Mouse (Mus musculus) embryonic facial prominence, embryonic 10.5 days (tissue): ENCODE data around the gene Gopc. TPM values are rescaled to one million over a fixed set of nuclear protein-coding genes. Genes with fewer than 3 reads are reported as not detected.

Source experiments
- DNase-seq: peaks from one replicate; pipeline ENCODE4 v3.0.0-alpha.2; 2017; ENCODE audit warnings: low spot score
- H3K27ac ChIP-seq: fragments of 300-500 bp; sonication (generic); replicated peaks from 2 replicates; pipeline ENCODE4 v1.5.1; 2016; ENCODE audit warnings: mild to moderate bottlenecking
- H3K27me3 ChIP-seq: fragments of 300-500 bp; sonication (generic); replicated peaks from 2 replicates; pipeline ENCODE4 v1.6.1; 2016; ENCODE audit warnings: low read depth, mild to moderate bottlenecking; ENCODE audit not compliant: poor library complexity, severe bottlenecking
- H3K36me3 ChIP-seq: fragments of 300-500 bp; sonication (generic); replicated peaks from 2 replicates; pipeline ENCODE4 v1.6.1; 2016; ENCODE audit warnings: mild to moderate bottlenecking, moderate library complexity
- H3K4me1 ChIP-seq: fragments of 300-500 bp; sonication (generic); 2 replicates; pipeline ENCODE4 v1.6.1; 2016
- H3K4me3 ChIP-seq: fragments of 300-500 bp; sonication (generic); 2 replicates; pipeline ENCODE4 v1.5.1; 2016; ENCODE audit warnings: mild to moderate bottlenecking, moderate library complexity
- H3K9me3 ChIP-seq: fragments of 300-500 bp; sonication (generic); 2 replicates; pipeline ENCODE4 v1.6.1; 2016; ENCODE audit warnings: mild to moderate bottlenecking
- WGBS: fragments of 180-500 bp; shearing (Covaris S2); methylation state at CpG from one replicate; pipeline ENCODE4 v1.1.7; 2016; 5-methylcytosine and 5-hydroxymethylcytosine counted together
- polyA plus RNA-seq: library from polyadenylated mRNA; unstranded; fragments of >200 nt; fragmentation: Nextera tagmentation; extraction: Ambion mirVana; gene quantifications from 2 replicates; pipeline ENCODE4 v1.2.1, GENCODE M21; 2016

The Gopc gene
- polyA plus RNA-seq, 1 experiment from 2014 or later = 18.3 TPM

GRCm38 (mm10) chr10:52416458-52416857, 34.5 kb upstream of the Gopc start:
- peak overlapping the region; percentile 87 for H3K4me3 ChIP-seq
- no peaks in the 10 kb centered on the region for H3K9me3 ChIP-seq
- no peak for DNase-seq
- peak overlapping the region; percentile 96; the same call in 1 of the 2 replicates for H3K27ac ChIP-seq
- H3K4me1 ChIP-seq = peaks cover 16% of the 10 kb centered on the region
- 0 out of 2 replicates have a peak, but pooled peaks cover 8% of the 10 kb centered on the region for H3K36me3 ChIP-seq
- H3K27me3 ChIP-seq = no peaks in the 10 kb centered on the region
- WGBS = 69% methylated on average over 2 of the region's 2 CpGs

GRCm38 (mm10) chr10:52415020-52415419, 33.1 kb upstream of the Gopc start:
- WGBS = 85% methylated on average over 2 of the region's 2 CpGs

GRCm38 (mm10) chr10:52407526-52407925, 25.6 kb upstream of the Gopc start:
- H3K4me3 ChIP-seq = no peak overlapping the region
- no peaks in the 10 kb centered on the region for H3K27me3 ChIP-seq
- H3K9me3 ChIP-seq = no peaks in the 10 kb centered on the region
- 89% methylated on average over 2 of the region's 2 CpGs for WGBS
- no peak overlapping the region for H3K27ac ChIP-seq
- no peak for DNase-seq
- no peaks in the 10 kb centered on the region for H3K36me3 ChIP-seq
- H3K4me1 ChIP-seq = no peaks in the 10 kb centered on the region

More at GRCm38 (mm10) chr10:52415020-52415419, 33.1 kb upstream of the Gopc start:
- Histone ChIP-seq H3K9me3 (no peaks in the 10 kb centered on the region), H3K4me3 (no peak overlapping the region), H3K4me1 (peaks cover 16% of the 10 kb centered on the region), H3K27me3 (no peaks in the 10 kb centered on the region), H3K27ac (no peak overlapping the region), H3K36me3 (no peaks in the 10 kb centered on the region)
- DNase-seq = no peak

GRCm38 (mm10) chr10:52405160-52405559, 23.2 kb upstream of the Gopc start:
- 89% methylated on average over 13 of the region's 13 CpGs for WGBS
- no peak for DNase-seq
- no peaks in the 10 kb centered on the region for H3K9me3 ChIP-seq
- no peak overlapping the region for H3K27ac ChIP-seq
- no peaks in the 10 kb centered on the region for H3K4me1 ChIP-seq
- H3K27me3 ChIP-seq = no peaks in the 10 kb centered on the region
- no peak overlapping the region for H3K4me3 ChIP-seq
- no peaks in the 10 kb centered on the region for H3K36me3 ChIP-seq

- DNase-seq = no peak
- Histone ChIP-seq H3K4me1 (no peaks in the 10 kb centered on the region), H3K4me3 (no peak overlapping the region), H3K27me3 (no peaks in the 10 kb centered on the region), H3K27ac (no peak overlapping the region), H3K36me3 (no peaks in the 10 kb centered on the region), H3K9me3 (no peaks in the 10 kb centered on the region)
- WGBS = 75% methylated on average over 3 of the region's 3 CpGs
Measured at GRCm38 (mm10) chr10:52399722-52400121, 17.8 kb upstream of the Gopc start.

GRCm38 (mm10) chr10:52398715-52399114, 16.8 kb upstream of the Gopc start:
- no peak for DNase-seq
- Histone ChIP-seq H3K9me3 (no peaks in the 10 kb centered on the region), H3K27me3 (no peaks in the 10 kb centered on the region), H3K4me3 (no peak overlapping the region), H3K36me3 (no peaks in the 10 kb centered on the region), H3K27ac (no peak overlapping the region), H3K4me1 (no peaks in the 10 kb centered on the region)
- 91% methylated on average over 2 of the region's 2 CpGs for WGBS

GRCm38 (mm10) chr10:52396647-52397046, 14.7 kb upstream of the Gopc start:
- no peaks in the 10 kb centered on the region for H3K27me3 ChIP-seq
- no peak overlapping the region for H3K27ac ChIP-seq
- H3K9me3 ChIP-seq = no peaks in the 10 kb centered on the region
- H3K4me3 ChIP-seq = no peak overlapping the region
- no peaks in the 10 kb centered on the region for H3K36me3 ChIP-seq
- no peak for DNase-seq
- H3K4me1 ChIP-seq = no peaks in the 10 kb centered on the region
- WGBS = 90% methylated on average over 3 of the region's 3 CpGs

- Histone ChIP-seq H3K4me1 (peaks cover 13% of the 10 kb centered on the region), H3K36me3 (no peaks in the 10 kb centered on the region), H3K27me3 (no peaks in the 10 kb centered on the region), H3K9me3 (no peaks in the 10 kb centered on the region), H3K4me3 (no peak overlapping the region), H3K27ac (no peak overlapping the region)
- WGBS = 86% methylated on average over 2 of the region's 2 CpGs
- no peak for DNase-seq
Measured at GRCm38 (mm10) chr10:52391208-52391607, 9.3 kb upstream of the Gopc start.

- WGBS = 63% methylated on average over 3 of the region's 3 CpGs
- Histone ChIP-seq H3K27me3 (no peaks in the 10 kb centered on the region), H3K4me3 (no peak overlapping the region), H3K36me3 (no peaks in the 10 kb centered on the region), H3K9me3 (no peaks in the 10 kb centered on the region), H3K4me1 (peaks cover 13% of the 10 kb centered on the region), H3K27ac (0 out of 2 replicates have a peak overlapping the region, but pooled peaks have one; percentile 30)
- DNase-seq = no peak
Measured at GRCm38 (mm10) chr10:52389438-52389837, 7.5 kb upstream of the Gopc start.

- Histone ChIP-seq H3K4me3 (no peak within 1 kb of the TSS), H3K27ac (peak within 1 kb of the TSS; percentile 30; the same call in 1 of the 2 replicates)
- 86% methylated on average over 5 of the region's 5 CpGs for WGBS
Measured at GRCm38 (mm10) chr10:52388922-52389430, 7.1 kb upstream of the Gopc start, which contains the start of gene Nepn. Gene Nepn, plus strand, starts transcription at chr10:52388972.

GRCm38 (mm10) chr10:52387192-52387591, 5.3 kb upstream of the Gopc start:
- DNase-seq = no peak
- Histone ChIP-seq H3K4me1 (peaks cover 19% of the 10 kb centered on the region), H3K27ac (no peak overlapping the region), H3K36me3 (no peaks in the 10 kb centered on the region), H3K9me3 (no peaks in the 10 kb centered on the region), H3K4me3 (no peak overlapping the region), H3K27me3 (no peaks in the 10 kb centered on the region)
- WGBS = 82% methylated on average over 4 of the region's 4 CpGs

More at GRCm38 (mm10) chr10:52388922-52389430, 7.1 kb upstream of the Gopc start, which contains the start of gene Nepn:
- Histone ChIP-seq H3K27me3 (no peaks in the 10 kb centered on the region), H3K9me3 (no peaks in the 10 kb centered on the region), H3K4me1 (peaks cover 13% of the 10 kb centered on the region), H3K36me3 (no peaks in the 10 kb centered on the region)
- no peak for DNase-seq

- DNase-seq = peak; percentile 35
- H3K4me3 ChIP-seq = no peak overlapping the region
- 48% methylated on average over 8 of the region's 8 CpGs for WGBS
- H3K4me1 ChIP-seq = peaks cover 31% of the 10 kb centered on the region
- no peak overlapping the region for H3K27ac ChIP-seq
- H3K27me3 ChIP-seq = no peaks in the 10 kb centered on the region
- H3K36me3 ChIP-seq = no peaks in the 10 kb centered on the region
- H3K9me3 ChIP-seq = no peaks in the 10 kb centered on the region
Measured at GRCm38 (mm10) chr10:52384823-52385610, 3.1 kb upstream of the Gopc start.

GRCm38 (mm10) chr10:52383522-52383921, 1.6 kb upstream of the Gopc start:
- Histone ChIP-seq H3K27ac (no peak overlapping the region), H3K36me3 (no peaks in the 10 kb centered on the region), H3K27me3 (no peaks in the 10 kb centered on the region), H3K9me3 (no peaks in the 10 kb centered on the region), H3K4me3 (no peak overlapping the region), H3K4me1 (peaks cover 23% of the 10 kb centered on the region)
- WGBS = 89% methylated on average over 1 of the region's 1 CpGs
- DNase-seq = no peak
